Mouse (Mus musculus) neural tube, embryonic 12.5 days (tissue): Measurements from ENCODE around the gene Gm49325. TPM values are rescaled to one million over a fixed set of nuclear protein-coding genes. Genes with fewer than 3 reads are reported as not detected.

Source experiments
- ATAC-seq: fragments of 200-750 bp; cut with Nextera tagmentation; 2 replicates; pipeline ENCODE4 v1.8.0; 2017; ENCODE audit warnings: low read depth, mild to moderate bottlenecking, moderate TSS enrichment, moderate library complexity; ENCODE audit not compliant: low FRiP score
- H3K27ac ChIP-seq: fragments of 300-500 bp; sonication (generic); 2 replicates; pipeline ENCODE4 v1.5.1; 2016
- H3K27me3 ChIP-seq: fragments of 300-500 bp; sonication (generic); replicated peaks from 2 replicates; pipeline ENCODE4 v1.6.1; 2016; ENCODE audit warnings: mild to moderate bottlenecking
- H3K36me3 ChIP-seq: fragments of 300-500 bp; sonication (generic); 2 replicates; pipeline ENCODE4 v1.6.1; 2016; ENCODE audit warnings: mild to moderate bottlenecking
- H3K4me1 ChIP-seq: fragments of 300-500 bp; sonication (generic); 2 replicates; pipeline ENCODE4 v1.6.1; 2016
- H3K4me2 ChIP-seq: fragments of 300-500 bp; sonication (generic); replicated peaks from 2 replicates; pipeline ENCODE4 v1.6.1; 2016; ENCODE audit warnings: mild to moderate bottlenecking
- H3K4me3 ChIP-seq: fragments of 300-500 bp; sonication (generic); 2 replicates; pipeline ENCODE4 v1.5.1; 2016
- H3K9ac ChIP-seq: fragments of 300-500 bp; sonication (generic); 2 replicates; pipeline ENCODE4 v1.6.1; 2016; ENCODE audit warnings: mild to moderate bottlenecking
- H3K9me3 ChIP-seq: fragments of 300-500 bp; sonication (generic); 2 replicates; pipeline ENCODE4 v1.6.1; 2016; ENCODE audit warnings: mild to moderate bottlenecking
- WGBS: fragments of 180-500 bp; shearing (Covaris S2); methylation state at CpG from one replicate; pipeline ENCODE4 v1.1.7; 2016; 5-methylcytosine and 5-hydroxymethylcytosine counted together
- polyA plus RNA-seq: library from polyadenylated mRNA; unstranded; fragments of >200 nt; fragmentation: Nextera tagmentation; extraction: Ambion mirVana; gene quantifications from 2 replicates; pipeline ENCODE4 v1.2.1, GENCODE M21; 2016

Gene Gm49325
- polyA plus RNA-seq, 1 experiment from 2014 or later: 7.6 TPM

GRCm38 (mm10) chr10:77580027-77580920, 25.7 kb upstream of the Gm49325 start:
- no peak for ATAC-seq
- H3K4me2 ChIP-seq: no peak overlapping the region
- no peak overlapping the region for H3K27ac ChIP-seq
- H3K27me3 ChIP-seq: no peaks in the 10 kb centered on the region
- no peak overlapping the region for H3K4me3 ChIP-seq
- H3K4me1 ChIP-seq: peaks cover 26% of the 10 kb centered on the region
- H3K36me3 ChIP-seq: no peaks in the 10 kb centered on the region
- H3K9ac ChIP-seq: no peak overlapping the region
- 63% methylated on average over 10 of the region's 10 CpGs for WGBS
- H3K9me3 ChIP-seq: no peaks in the 10 kb centered on the region

GRCm38 (mm10) chr10:77581023-77581407, 25.0 kb upstream of the Gm49325 start:
- 9% methylated on average over 8 of the region's 8 CpGs for WGBS
- ATAC-seq: peak; percentile 19

GRCm38 (mm10) chr10:77581408-77582284, 24.4 kb upstream of the Gm49325 start, which contains the start of gene Pttg1ip:
Gene Pttg1ip (plus strand): TSS chr10:77581720.
- WGBS: under 1% methylated on average over 64 of the region's 64 CpGs
- Histone ChIP-seq H3K4me3 (peak within 1 kb of the TSS; percentile 74), H3K9ac (peak within 1 kb of the TSS; percentile 86), H3K27ac (peak within 1 kb of the TSS; percentile 84), H3K27me3 (no peaks in the 10 kb centered on the region), H3K4me2 (peak within 1 kb of the TSS; percentile 85), H3K4me1 (peaks cover 26% of the 10 kb centered on the region), H3K9me3 (no peaks in the 10 kb centered on the region), H3K36me3 (no peaks in the 10 kb centered on the region)
- ATAC-seq: peak; percentile 98

More at GRCm38 (mm10) chr10:77581023-77581407, 25.0 kb upstream of the Gm49325 start:
- H3K27me3 ChIP-seq: no peaks in the 10 kb centered on the region
- peaks cover 26% of the 10 kb centered on the region for H3K4me1 ChIP-seq
- H3K4me3 ChIP-seq: peak overlapping the region; percentile 74
- peak overlapping the region; percentile 86 for H3K9ac ChIP-seq
- peak overlapping the region; percentile 53; the same call in 1 of the 2 replicates for H3K27ac ChIP-seq
- H3K36me3 ChIP-seq: no peaks in the 10 kb centered on the region
- H3K4me2 ChIP-seq: peak overlapping the region; percentile 85
- no peaks in the 10 kb centered on the region for H3K9me3 ChIP-seq

- no peak overlapping the region for H3K27ac ChIP-seq
- H3K4me1 ChIP-seq: peaks cover 26% of the 10 kb centered on the region
- WGBS: 9% methylated on average over 8 of the region's 8 CpGs
- ATAC-seq: peak; percentile 48
- H3K36me3 ChIP-seq: peaks cover 1% of the 10 kb centered on the region
- peak overlapping the region; percentile 74 for H3K4me3 ChIP-seq
- no peaks in the 10 kb centered on the region for H3K27me3 ChIP-seq
- H3K4me2 ChIP-seq: peak overlapping the region; percentile 85
- H3K9me3 ChIP-seq: no peaks in the 10 kb centered on the region
- H3K9ac ChIP-seq: peak overlapping the region; percentile 86
These were observed 23.7 kb upstream of the Gm49325 start for GRCm38 (mm10) chr10:77582285-77582618.

- H3K27me3 ChIP-seq: no peaks in the 10 kb centered on the region
- peaks cover 29% of the 10 kb centered on the region for H3K4me1 ChIP-seq
- H3K4me3 ChIP-seq: no peak overlapping the region
- no peak for ATAC-seq
- no peak overlapping the region for H3K4me2 ChIP-seq
- H3K9ac ChIP-seq: no peak overlapping the region
- no peaks in the 10 kb centered on the region for H3K9me3 ChIP-seq
- H3K27ac ChIP-seq: no peak overlapping the region
- 81% methylated on average over 10 of the region's 10 CpGs for WGBS
- H3K36me3 ChIP-seq: peaks cover 12% of the 10 kb centered on the region
These were observed 22.1 kb upstream of the Gm49325 start for GRCm38 (mm10) chr10:77583795-77584422.

GRCm38 (mm10) chr10:77586637-77587036, 19.4 kb upstream of the Gm49325 start:
- Histone ChIP-seq H3K4me3 (no peak overlapping the region), H3K9me3 (no peaks in the 10 kb centered on the region), H3K36me3 (peaks cover 34% of the 10 kb centered on the region), H3K27ac (no peak overlapping the region), H3K4me2 (no peak overlapping the region), H3K9ac (no peak overlapping the region), H3K4me1 (peaks cover 32% of the 10 kb centered on the region), H3K27me3 (no peaks in the 10 kb centered on the region)
- ATAC-seq: no peak
- WGBS: 93% methylated on average over 3 of the region's 3 CpGs

- no peak overlapping the region for H3K9ac ChIP-seq
- H3K4me2 ChIP-seq: no peak overlapping the region
- no peaks in the 10 kb centered on the region for H3K9me3 ChIP-seq
- H3K4me3 ChIP-seq: no peak overlapping the region
- no peak for ATAC-seq
- H3K27ac ChIP-seq: no peak overlapping the region
- WGBS: 93% methylated on average over 6 of the region's 6 CpGs
- H3K4me1 ChIP-seq: peaks cover 30% of the 10 kb centered on the region
- H3K36me3 ChIP-seq: peaks cover 39% of the 10 kb centered on the region
- H3K27me3 ChIP-seq: no peaks in the 10 kb centered on the region
These were observed 18.8 kb upstream of the Gm49325 start for GRCm38 (mm10) chr10:77587091-77587775.

GRCm38 (mm10) chr10:77588036-77588435, 18.0 kb upstream of the Gm49325 start:
- H3K9me3 ChIP-seq: no peaks in the 10 kb centered on the region
- H3K27me3 ChIP-seq: no peaks in the 10 kb centered on the region
- no peak for ATAC-seq
- H3K4me2 ChIP-seq: no peak overlapping the region
- no peak overlapping the region for H3K4me3 ChIP-seq
- no peak overlapping the region for H3K27ac ChIP-seq
- WGBS: 86% methylated on average over 2 of the region's 2 CpGs
- no peak overlapping the region for H3K9ac ChIP-seq
- peaks cover 22% of the 10 kb centered on the region for H3K4me1 ChIP-seq
- H3K36me3 ChIP-seq: peaks cover 43% of the 10 kb centered on the region

- no peak overlapping the region for H3K27ac ChIP-seq
These were observed 16.9 kb upstream of the Gm49325 start for GRCm38 (mm10) chr10:77589117-77589516.

GRCm38 (mm10) chr10:77589749-77590148, 16.2 kb upstream of the Gm49325 start:
- WGBS: 85% methylated on average over 8 of the region's 8 CpGs
- no peaks in the 10 kb centered on the region for H3K9me3 ChIP-seq
- no peak overlapping the region for H3K4me3 ChIP-seq
- H3K36me3 ChIP-seq: peaks cover 60% of the 10 kb centered on the region
- ATAC-seq: no peak
- no peak overlapping the region for H3K4me2 ChIP-seq
- no peaks in the 10 kb centered on the region for H3K27me3 ChIP-seq
- peaks cover 13% of the 10 kb centered on the region for H3K4me1 ChIP-seq
- H3K9ac ChIP-seq: no peak overlapping the region
- H3K27ac ChIP-seq: no peak overlapping the region

More at GRCm38 (mm10) chr10:77589117-77589516, 16.9 kb upstream of the Gm49325 start:
- Histone ChIP-seq H3K4me2 (no peak overlapping the region), H3K36me3 (peaks cover 54% of the 10 kb centered on the region), H3K9me3 (no peaks in the 10 kb centered on the region), H3K27me3 (no peaks in the 10 kb centered on the region), H3K9ac (no peak overlapping the region), H3K4me3 (no peak overlapping the region), H3K4me1 (peaks cover 13% of the 10 kb centered on the region)
- ATAC-seq: no peak
- 69% methylated on average over 7 of the region's 7 CpGs for WGBS

- no peak overlapping the region for H3K27ac ChIP-seq
- WGBS: 44% methylated on average over 6 of the region's 6 CpGs
- H3K4me1 ChIP-seq: peaks cover 13% of the 10 kb centered on the region
- peak; percentile 29; the same call in 1 of the 2 replicates for ATAC-seq
- H3K36me3 ChIP-seq: peaks cover 71% of the 10 kb centered on the region
- no peaks in the 10 kb centered on the region for H3K27me3 ChIP-seq
- no peaks in the 10 kb centered on the region for H3K9me3 ChIP-seq
- H3K4me2 ChIP-seq: no peak overlapping the region
- H3K4me3 ChIP-seq: no peak overlapping the region
- H3K9ac ChIP-seq: no peak overlapping the region
These were observed 15.2 kb upstream of the Gm49325 start for GRCm38 (mm10) chr10:77590812-77591211.
